Comparison of ENCODE assay signal across 8 mouse cellular contexts in the genomic region with DNA sequence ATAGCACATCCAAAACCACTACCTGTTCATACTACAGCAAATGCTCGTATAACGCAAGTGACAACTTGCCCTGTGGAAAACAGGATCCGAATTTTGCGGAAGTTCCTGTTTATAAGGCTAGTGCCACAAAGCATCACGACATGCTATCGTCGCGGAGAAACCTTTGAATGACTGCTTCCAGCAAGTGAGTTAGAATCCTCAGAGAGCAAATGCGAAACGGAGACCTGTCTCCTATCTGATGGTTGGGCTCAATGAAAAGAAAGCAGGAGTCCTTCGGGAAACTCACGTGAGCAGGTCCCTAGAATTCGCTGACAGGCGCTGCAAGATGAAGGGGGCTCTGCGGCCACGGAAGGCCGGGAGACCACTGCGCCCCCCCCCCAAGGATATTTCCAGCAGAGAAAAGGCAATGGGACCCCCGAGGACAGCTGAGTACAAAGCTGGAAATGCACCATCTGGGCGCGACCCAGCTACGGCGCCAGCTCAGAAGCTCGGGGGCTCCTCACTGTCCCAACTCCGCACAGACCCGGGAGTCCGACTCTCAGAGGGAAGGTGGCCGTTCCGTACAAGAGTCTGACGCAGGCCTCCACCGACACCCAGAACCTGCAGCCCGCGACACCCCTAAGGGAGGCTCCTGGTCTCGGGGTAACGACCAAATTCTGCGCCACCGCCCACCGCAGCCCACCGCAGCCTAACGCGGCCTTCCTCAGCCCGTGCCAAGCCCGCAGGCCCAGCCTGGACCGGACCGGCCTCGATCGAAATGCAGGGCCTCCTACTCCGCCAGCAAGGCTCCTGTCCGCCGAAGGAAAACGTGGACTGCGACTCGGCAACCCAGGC. TPM values are rescaled to one million over a fixed set of nuclear protein-coding genes. Genes with fewer than 3 reads are reported as not detected.
A peak's percentile ranks its signal among the peaks of the same experiment; 100 is the strongest.
DNase-seq lines count a peak whose midpoint lies in the region; ATAC-seq and TF ChIP-seq lines count a peak whose summit lies in the region.

No protein-coding gene starts in this region.

- H3K4me3 ChIP-seq in MEL (ENCODE audit: control insufficient read depth in 1 of 2, insufficient read depth in 1 of 2, low read depth in 2 of 2, low read length in 2 of 2): peak overlapping the region; percentile 78 to 97
- peak overlapping the region; percentile 100 for H3K4me3 ChIP-seq in erythroblast, embryonic 14.5 days (replicated peaks)
- peak overlapping the region; percentile 93 for H3K4me3 ChIP-seq in hindbrain, postnatal 0 days (ENCODE audit: low read length)
- peak overlapping the region; percentile 98 for H3K4me3 ChIP-seq in liver, embryonic 11.5 days (ENCODE audit: low read depth, low read length)

- ATAC-seq in hindbrain, postnatal 0 days: peak; percentile 71; the same call in 1 of the 2 replicates
- ATAC-seq in liver, embryonic 11.5 days (replicated peaks; ENCODE audit: low FRiP score): peak; percentile 46

- H3K36me3 ChIP-seq in MEL (ENCODE audit: control insufficient read depth in 1 of 2, insufficient read depth in 2 of 2, low read length in 2 of 2): peaks cover 15 to 33% of the 10 kb centered on the region in 2 experiments
- H3K36me3 ChIP-seq in erythroblast, embryonic 14.5 days (ENCODE audit: control insufficient read depth): peaks cover 48% of the 10 kb centered on the region
- 0 out of 2 replicates have a peak, but pooled peaks cover 8% of the 10 kb centered on the region for H3K36me3 ChIP-seq in hindbrain, postnatal 0 days (ENCODE audit: insufficient read depth, low read length)
- H3K36me3 ChIP-seq in liver, embryonic 11.5 days (ENCODE audit: control insufficient read depth, insufficient read depth, low read length): peaks cover 18% of the 10 kb centered on the region

- H3K9me3 ChIP-seq in MEL (replicated peaks; ENCODE audit: insufficient read depth, low read length): no peaks in the 10 kb centered on the region
- no peaks in the 10 kb centered on the region for H3K9me3 ChIP-seq in erythroblast, embryonic 14.5 days (ENCODE audit: control insufficient read depth, low read length)
- no peaks in the 10 kb centered on the region for H3K9me3 ChIP-seq in hindbrain, postnatal 0 days (ENCODE audit: low read length)
- no peaks in the 10 kb centered on the region for H3K9me3 ChIP-seq in liver, embryonic 11.5 days (ENCODE audit: control insufficient read depth, low read length)

- peak overlapping the region; percentile 94 for H3K9ac ChIP-seq in MEL (ENCODE audit: control insufficient read depth, low read depth, low read length, poor library complexity, severe bottlenecking)
- H3K9ac ChIP-seq in hindbrain, postnatal 0 days (replicated peaks; ENCODE audit: low read length): peak overlapping the region; percentile 88
- peak overlapping the region; percentile 97 for H3K9ac ChIP-seq in liver, embryonic 11.5 days (ENCODE audit: low read depth, low read length)

- no peak; a peak in 1 of 4 replicates for TF ChIP-seq POLR2A in MEL (IDR thresholded peaks at IDR 0.05; ENCODE audit: control insufficient read depth in 1 of 2, insufficient read depth in 1 of 2, low read depth in 1 of 2, low read length in 2 of 2, poor library complexity in 1 of 2)

- peak; percentile 86 for DNase-seq in heart, adult 11 months
- DNase-seq in heart, postnatal 4 days: no peak
- peak; percentile 93 for DNase-seq in MEL (ENCODE audit: low read depth, low spot score)
- DNase-seq in hindbrain, postnatal 0 days (ENCODE audit: low spot score): peak; percentile 35
- DNase-seq in liver, embryonic 11.5 days (ENCODE audit: low spot score): peak; percentile 42
- peak; percentile 46 for DNase-seq in naive thymus-derived CD4-positive, alpha-beta T cell, adult 2 months (ENCODE audit: low read depth)
- no peak for DNase-seq in ovary, postnatal 36 days (ENCODE audit: low spot score)

- TF ChIP-seq RAD21 in MEL (IDR thresholded peaks at IDR 0.05; ENCODE audit: low read depth, low read length): no peak

- WGBS in hindbrain, postnatal 0 days: under 1% methylated on average over 52 of the region's 53 CpGs
- WGBS in liver, embryonic 11.5 days: under 1% methylated on average over 53 of the region's 53 CpGs

- H3K79me2 ChIP-seq in MEL (ENCODE audit: control insufficient read depth, insufficient read depth, low read length, poor library complexity): peaks cover 43% of the 10 kb centered on the region

- peak overlapping the region; percentile 81 for H3K4me2 ChIP-seq in hindbrain, postnatal 0 days (ENCODE audit: low read depth, low read length)
- H3K4me2 ChIP-seq in liver, embryonic 11.5 days: peak overlapping the region; percentile 70

- H3K4me1 ChIP-seq in MEL (ENCODE audit: control insufficient read depth in 1 of 2, insufficient read depth in 2 of 2, low read length in 2 of 2): peaks cover 3 to 9% of the 10 kb centered on the region in 2 experiments; a peak in 3 of 4 replicates
- peaks cover 45% of the 10 kb centered on the region for H3K4me1 ChIP-seq in erythroblast, embryonic 14.5 days (ENCODE audit: control insufficient read depth)
- H3K4me1 ChIP-seq in hindbrain, postnatal 0 days (ENCODE audit: insufficient read depth, low read length): peaks cover 14% of the 10 kb centered on the region
- H3K4me1 ChIP-seq in liver, embryonic 11.5 days (replicated peaks; ENCODE audit: control insufficient read depth, insufficient read depth, low read length): peaks cover 29% of the 10 kb centered on the region

- no peak for TF ChIP-seq EP300 in MEL (IDR thresholded peaks at IDR 0.05; ENCODE audit: low read depth in 1 of 2, low read length in 2 of 2)

- TF ChIP-seq CTCF in MEL (IDR thresholded peaks at IDR 0.05 in 2 of 3, conservative IDR thresholded peaks at IDR 0.05 in 1 of 3; ENCODE audit: control insufficient read depth in 1 of 3, insufficient read depth in 1 of 3, low read depth in 2 of 3, low read length in 3 of 3, poor library complexity in 1 of 3, severe bottlenecking in 1 of 3): no peak
- no peak for TF ChIP-seq CTCF in hindbrain, postnatal 0 days (IDR thresholded peaks at IDR 0.05; ENCODE audit: low read depth)

- H3K27ac ChIP-seq in MEL (ENCODE audit: control insufficient read depth, low read depth, low read length): peak overlapping the region; percentile 69
- peak overlapping the region; percentile 99 for H3K27ac ChIP-seq in hindbrain, postnatal 0 days
- peak overlapping the region; percentile 91 for H3K27ac ChIP-seq in liver, embryonic 11.5 days (ENCODE audit: low read depth, low read length)

- no peaks in the 10 kb centered on the region for H3K27me3 ChIP-seq in MEL (ENCODE audit: control insufficient read depth in 1 of 2, insufficient read depth in 2 of 2, low read length in 2 of 2)
- H3K27me3 ChIP-seq in erythroblast, embryonic 14.5 days (ENCODE audit: control insufficient read depth): no peaks in the 10 kb centered on the region
- H3K27me3 ChIP-seq in hindbrain, postnatal 0 days (ENCODE audit: insufficient read depth, low read length): no peaks in the 10 kb centered on the region
- no peaks in the 10 kb centered on the region for H3K27me3 ChIP-seq in liver, embryonic 11.5 days (replicated peaks; ENCODE audit: control insufficient read depth, insufficient read depth, low read length)

TF ChIP-seq in MEL, 35 proteins besides CTCF, POLR2A, EP300 and RAD21 (continues in another document):
- TF ChIP-seq SMC3 (IDR thresholded peaks at IDR 0.05; ENCODE audit: low read depth, low read length): no peak
- no peak for TF ChIP-seq CHD2 (IDR thresholded peaks at IDR 0.05; ENCODE audit: low read length)
- peak; percentile 52; the same call in 1 of the 2 replicates for TF ChIP-seq HCFC1 (IDR thresholded peaks at IDR 0.05; ENCODE audit: low read depth, low read length)
- TF ChIP-seq MXI1 (IDR thresholded peaks at IDR 0.05; ENCODE audit: low read depth, low read length): peak; percentile 76
- TF ChIP-seq MYC (IDR thresholded peaks at IDR 0.05; ENCODE audit: low read depth, low read length): no peak
- no peak for TF ChIP-seq MAFK (IDR thresholded peaks at IDR 0.05; ENCODE audit: borderline replicate concordance, low read depth, low read length)
- no peak for TF ChIP-seq MYB (IDR thresholded peaks at IDR 0.05; ENCODE audit: low read depth, low read length)
- TF ChIP-seq MEF2A (IDR thresholded peaks at IDR 0.05; ENCODE audit: extremely low read depth, insufficient replicate concordance, low read depth, low read length, poor library complexity, severe bottlenecking): no peak
- TF ChIP-seq MAX (IDR thresholded peaks at IDR 0.05; ENCODE audit: low read length): peak; percentile 31; the same call in 1 of the 2 replicates
- TF ChIP-seq JUND (IDR thresholded peaks at IDR 0.05; ENCODE audit: low read depth, low read length): no peak
- 0 out of 2 replicates have a peak, but pooled peaks have one; percentile 57 for TF ChIP-seq MAZ (IDR thresholded peaks at IDR 0.05; ENCODE audit: low read depth, low read length)
- no peak for TF ChIP-seq ZNF384 (IDR thresholded peaks at IDR 0.05; ENCODE audit: low read depth, low read length)
- TF ChIP-seq E2F4 (IDR thresholded peaks at IDR 0.05; ENCODE audit: borderline replicate concordance, low read depth, low read length): no peak
- no peak; the same call in 1 of the 2 replicates for TF ChIP-seq POLR2AphosphoS2 (IDR thresholded peaks at IDR 0.05; ENCODE audit: low read length)
- TF ChIP-seq ETS1 (IDR thresholded peaks at IDR 0.05; ENCODE audit: low read depth, low read length): no peak; the same call in 1 of the 2 replicates
- TF ChIP-seq KAT2A (conservative IDR thresholded peaks at IDR 0.05; ENCODE audit: low read depth, low read length): 0 out of 2 replicates have a peak, but pooled peaks have one; percentile 24

RNA-seq across cellular contexts. Expression of a gene that starts 0.6 kb away (rescaled TPM):
- total RNA-seq in heart, postnatal 4 days (2021): 10 to 100 TPM; 27.7 to 30.3 TPM
- 92.3 and 115 TPM in 2 replicates for total RNA-seq in MEL (2012; rRNA removed)
- polyA plus RNA-seq in MEL (2012; ENCODE audit: insufficient read depth in 1 of 2, insufficient read length in 2 of 2, low read depth in 1 of 2, low replicate concordance in 2 of 2, missing spikeins in 1 of 2): 10 to 100 TPM in 1 of 2 experiments, not detected in 1; 87.7 TPM
- 0.90 and 2.3 TPM in 2 replicates for polyA plus RNA-seq in erythroblast, embryonic 14.5 days (2012)
- 41.4 and 43.2 TPM in 2 replicates for total RNA-seq in hindbrain, postnatal 0 days (2014; rRNA removed)
- 62.3 and 63.8 TPM in 2 replicates for polyA plus RNA-seq in hindbrain, postnatal 0 days (2015; fragmentation: Nextera tagmentation; extraction: Ambion mirVana)
- 165 and 170 TPM in 2 replicates for polyA plus RNA-seq in liver, embryonic 11.5 days (2014; fragmentation: Nextera tagmentation; extraction: Ambion mirVana)

RNA-seq across cellular contexts. Expression of a gene that starts 0.8 kb away (rescaled TPM):
- total RNA-seq in heart, postnatal 4 days (2021): 10 to 100 TPM; 74.5 to 78.3 TPM
- total RNA-seq in MEL (2012; rRNA removed): 91.5 and 92.1 TPM in 2 replicates
- 10 to 100 TPM in 1 of 2 experiments, not detected in 1; 68.4 TPM for polyA plus RNA-seq in MEL (2012; ENCODE audit: insufficient read depth in 1 of 2, insufficient read length in 2 of 2, low read depth in 1 of 2, low replicate concordance in 2 of 2, missing spikeins in 1 of 2)
- polyA plus RNA-seq in erythroblast, embryonic 14.5 days (2012): 0.55 and 0.61 TPM in 2 replicates
- total RNA-seq in hindbrain, postnatal 0 days (2014; rRNA removed): 108 and 114 TPM in 2 replicates
- 151 and 153 TPM in 2 replicates for polyA plus RNA-seq in hindbrain, postnatal 0 days (2015; fragmentation: Nextera tagmentation; extraction: Ambion mirVana)
- polyA plus RNA-seq in liver, embryonic 11.5 days (2014; fragmentation: Nextera tagmentation; extraction: Ambion mirVana): 142 and 178 TPM in 2 replicates

Comparison
In these comparisons a context has a peak if more than half of its experiments do, and no peak if none do; other contexts are left out.
1. DNase-seq: peak in heart, adult 11 months (single experiment), MEL (single experiment), hindbrain, postnatal 0 days (single experiment), liver, embryonic 11.5 days (single experiment) and naive thymus-derived CD4-positive, alpha-beta T cell, adult 2 months (single experiment); none in heart, postnatal 4 days (single experiment) and ovary, postnatal 36 days (single experiment).
2. RNA of a gene that starts 0.8 kb away (polyA plus RNA-seq): 151 to 153 TPM in hindbrain, postnatal 0 days, 142 to 178 TPM in liver, embryonic 11.5 days and 68.4 TPM in MEL; 0.55 to 0.61 TPM in erythroblast, embryonic 14.5 days; every median in the first group is over 10 times any median in the second.
3. Peak in every context shown above with its lines, with median percentiles within 50 percentile points of each other: H3K27ac ChIP-seq, H3K4me3 ChIP-seq and H3K9ac ChIP-seq.